ENCODE assay signal across 18 mouse cellular contexts in the genomic region with DNA sequence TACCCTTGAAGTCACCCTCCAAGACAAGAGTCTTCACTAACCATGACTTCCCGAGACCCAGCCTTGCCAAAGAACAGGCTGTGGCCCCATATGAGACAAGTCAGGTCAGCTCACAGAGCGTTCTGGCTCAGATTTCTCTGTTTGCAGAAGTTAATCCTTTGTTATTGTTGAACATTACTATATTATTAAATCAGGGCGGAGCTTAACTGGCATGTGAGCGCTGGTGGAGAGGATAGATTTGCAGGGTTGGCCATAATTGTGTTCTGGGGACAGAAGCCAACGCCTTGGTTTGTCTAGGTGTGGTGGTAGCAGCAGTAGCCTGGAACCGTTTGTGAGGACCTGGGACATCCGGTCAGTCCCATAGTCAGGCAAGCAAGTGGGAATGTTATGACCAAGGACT. TPM values are rescaled to one million over a fixed set of nuclear protein-coding genes. Genes with fewer than 3 reads are reported as not detected.
A peak's percentile ranks its signal among the peaks of the same experiment; 100 is the strongest.
DNase-seq lines count a peak whose midpoint lies in the region; ATAC-seq and TF ChIP-seq lines count a peak whose summit lies in the region.
"Had no signal": no experiment of that assay in that cellular context is flagged by ENCODE, and none has a peak within 500 bp of the region (broad histone marks: within the 10 kb centered on the region; RNA-seq: fewer than 3 reads in every experiment).

No protein-coding gene starts in this region.

- no peaks in the 10 kb centered on the region for H3K4me1 ChIP-seq in embryonic facial prominence, embryonic 14.5 days (ENCODE audit: control insufficient read depth, insufficient read depth, low read length)
- H3K4me1 ChIP-seq in stomach, embryonic 14.5 days (ENCODE audit: control insufficient read depth, insufficient read depth, low read length) = 0 out of 2 replicates have a peak, but pooled peaks cover 8% of the 10 kb centered on the region
- 0 out of 2 replicates have a peak, but pooled peaks cover 2% of the 10 kb centered on the region for H3K4me1 ChIP-seq in midbrain, embryonic 14.5 days (ENCODE audit: control insufficient read depth, insufficient read depth, low read length)
- peaks cover 12% of the 10 kb centered on the region for H3K4me1 ChIP-seq in midbrain, embryonic 10.5 days

- no peak overlapping the region for H3K4me2 ChIP-seq in embryonic facial prominence, embryonic 14.5 days (ENCODE audit: low read depth, low read length)
- no peak overlapping the region for H3K4me2 ChIP-seq in stomach, embryonic 14.5 days (replicated peaks; ENCODE audit: low read depth, low read length)
- no peak overlapping the region for H3K4me2 ChIP-seq in midbrain, embryonic 14.5 days (ENCODE audit: low read length)
- H3K4me2 ChIP-seq: forebrain, embryonic 12.5 days; hindbrain, embryonic 12.5 days had no signal

- no peak overlapping the region for H3K4me3 ChIP-seq in gastrocnemius, adult 2 months
- H3K4me3 ChIP-seq in embryonic facial prominence, embryonic 14.5 days (ENCODE audit: low read depth, low read length) = no peak overlapping the region
- H3K4me3 ChIP-seq in stomach, embryonic 14.5 days (ENCODE audit: low read depth, low read length) = no peak overlapping the region
- H3K4me3 ChIP-seq in midbrain, embryonic 14.5 days (replicated peaks; ENCODE audit: low read depth, low read length) = no peak overlapping the region
- H3K4me3 ChIP-seq in midbrain, embryonic 10.5 days = no peak overlapping the region
- H3K4me3 ChIP-seq: forebrain, embryonic 12.5 days; hindbrain, embryonic 12.5 days had no signal

- DNase-seq in gastrocnemius, adult 2 months = no peak
- DNase-seq in gastrocnemius, postnatal 4 days (ENCODE audit: low spot score in 2 of 2) = no peak
- DNase-seq in embryonic facial prominence, embryonic 14.5 days (ENCODE audit: low spot score) = peak; percentile 45
- DNase-seq in midbrain, embryonic 14.5 days = no peak
- no peak for DNase-seq in midbrain, embryonic 10.5 days (ENCODE audit: low spot score)
- DNase-seq in left cerebral cortex, postnatal 36 days (ENCODE audit: low spot score in 2 of 2) = no peak
- DNase-seq: adrenal gland, postnatal 14 days; cerebellum, adult 18-20 months; cerebellum, adult 9-11 months; cerebellum, postnatal 36 days had no signal

- TF ChIP-seq CTCF in gastrocnemius, adult 2 months (IDR thresholded peaks at IDR 0.05) = no peak

- H3K27ac ChIP-seq in gastrocnemius, adult 2 months = peak overlapping the region; percentile 54
- no peak overlapping the region for H3K27ac ChIP-seq in embryonic facial prominence, embryonic 14.5 days (replicated peaks; ENCODE audit: low read depth, low read length)
- H3K27ac ChIP-seq in stomach, embryonic 14.5 days (ENCODE audit: low read length) = peak overlapping the region; percentile 58; the same call in 1 of the 2 replicates
- no peak overlapping the region for H3K27ac ChIP-seq in midbrain, embryonic 14.5 days (replicated peaks; ENCODE audit: low read depth, low read length)
- no peak overlapping the region for H3K27ac ChIP-seq in midbrain, embryonic 10.5 days (replicated peaks)
- H3K27ac ChIP-seq: forebrain, embryonic 12.5 days; hindbrain, embryonic 12.5 days had no signal

- no peaks in the 10 kb centered on the region for H3K27me3 ChIP-seq in embryonic facial prominence, embryonic 14.5 days (replicated peaks; ENCODE audit: control insufficient read depth, insufficient read depth, low read length)
- H3K27me3 ChIP-seq in stomach, embryonic 14.5 days (ENCODE audit: control insufficient read depth, insufficient read depth, low read length) = no peaks in the 10 kb centered on the region
- no peaks in the 10 kb centered on the region for H3K27me3 ChIP-seq in midbrain, embryonic 14.5 days (ENCODE audit: control insufficient read depth, insufficient read depth, low read length)
- H3K27me3 ChIP-seq in midbrain, embryonic 10.5 days (ENCODE audit: low read depth, poor library complexity, severe bottlenecking) = no peaks in the 10 kb centered on the region
- H3K27me3 ChIP-seq: forebrain, embryonic 12.5 days; hindbrain, embryonic 12.5 days; Patski had no signal

- 77% methylated on average over 7 of the region's 7 CpGs for WGBS in embryonic facial prominence, embryonic 14.5 days
- WGBS in stomach, embryonic 14.5 days = 52% methylated on average over 7 of the region's 7 CpGs
- 90% methylated on average over 7 of the region's 7 CpGs for whole genome bisulfite sequencing in midbrain, embryonic 14.5 days
- 88% methylated on average over 7 of the region's 7 CpGs for WGBS in midbrain, embryonic 10.5 days

- no peaks in the 10 kb centered on the region for H3K36me3 ChIP-seq in embryonic facial prominence, embryonic 14.5 days (ENCODE audit: control insufficient read depth, insufficient read depth, low read length)
- no peaks in the 10 kb centered on the region for H3K36me3 ChIP-seq in stomach, embryonic 14.5 days (ENCODE audit: control insufficient read depth, insufficient read depth, low read length)
- no peaks in the 10 kb centered on the region for H3K36me3 ChIP-seq in midbrain, embryonic 14.5 days (ENCODE audit: control insufficient read depth, insufficient read depth, low read length)
- H3K36me3 ChIP-seq in midbrain, embryonic 10.5 days = no peaks in the 10 kb centered on the region
- H3K36me3 ChIP-seq: forebrain, embryonic 12.5 days; hindbrain, embryonic 12.5 days had no signal

- no peak for ATAC-seq in embryonic facial prominence, embryonic 14.5 days (ENCODE audit: low read depth)
- peak; percentile 59; the same call in 1 of the 2 replicates for ATAC-seq in stomach, embryonic 14.5 days (ENCODE audit: insufficient number of reproducible peaks, insufficient read depth, low FRiP score, low read depth)
- no peak for ATAC-seq in midbrain, embryonic 14.5 days (ENCODE audit: low FRiP score, low TSS enrichment)
- ATAC-seq: activated CD4-positive, CD25-positive, alpha-beta regulatory T cell, adult 4 months; forebrain, embryonic 16.5 days; hindbrain, embryonic 16.5 days; Patski had no signal

- H3K9me3 ChIP-seq in embryonic facial prominence, embryonic 14.5 days (ENCODE audit: control insufficient read depth, low read length) = no peaks in the 10 kb centered on the region
- H3K9me3 ChIP-seq in stomach, embryonic 14.5 days (ENCODE audit: control insufficient read depth, low read depth, low read length) = no peaks in the 10 kb centered on the region
- H3K9me3 ChIP-seq in midbrain, embryonic 14.5 days (ENCODE audit: control insufficient read depth, low read length) = no peaks in the 10 kb centered on the region
- H3K9me3 ChIP-seq in midbrain, embryonic 10.5 days (replicated peaks) = no peaks in the 10 kb centered on the region
- H3K9me3 ChIP-seq: forebrain, embryonic 12.5 days; hindbrain, embryonic 12.5 days had no signal

- intact Hi-C loops in gastrocnemius, adult 2 months (cut with DNase I) = no loop called here
- intact Hi-C loops in left cerebral cortex, postnatal 36 days (cut with DNase I) = no loop called here

- H3K9ac ChIP-seq in embryonic facial prominence, embryonic 14.5 days (ENCODE audit: low read depth, low read length) = no peak overlapping the region
- no peak overlapping the region for H3K9ac ChIP-seq in stomach, embryonic 14.5 days (replicated peaks; ENCODE audit: low read depth, low read length)
- no peak overlapping the region for H3K9ac ChIP-seq in midbrain, embryonic 14.5 days (replicated peaks; ENCODE audit: low read length)
- H3K9ac ChIP-seq: forebrain, embryonic 12.5 days; hindbrain, embryonic 12.5 days had no signal

RNA-seq across cellular contexts. Expression of a gene that starts 26.5 kb away (rescaled TPM):
- total RNA-seq in gastrocnemius, adult 2 months (2021) = 100 to 1,000 TPM in 1 of 2 experiments, 10 to 100 TPM in 1; 96.6 to 127 TPM
- total RNA-seq in gastrocnemius, postnatal 4 days (2021) = 10 to 100 TPM; 51.0 to 57.3 TPM
- 10.9 and 14.3 TPM in 2 replicates for polyA plus RNA-seq in embryonic facial prominence, embryonic 14.5 days (2014; fragmentation: Nextera tagmentation; extraction: Ambion mirVana)
- polyA plus RNA-seq in stomach, embryonic 14.5 days (2014; fragmentation: Nextera tagmentation; extraction: Ambion mirVana) = 8.4 and 9.5 TPM in 2 replicates
- 4.8 and 9.8 TPM in 2 replicates for polyA plus RNA-seq in midbrain, embryonic 14.5 days (2014; fragmentation: Nextera tagmentation; extraction: Ambion mirVana)
- 2.0 and 3.0 TPM in 2 replicates for polyA plus RNA-seq in midbrain, embryonic 10.5 days (2016; fragmentation: Nextera tagmentation; extraction: Ambion mirVana)
- 10 to 100 TPM; 82.2 to 94.0 TPM for total RNA-seq in left cerebral cortex, postnatal 36 days (2021)
- total RNA-seq: MEL had no signal

Comparison
In these comparisons a context has a peak if more than half of its experiments do, and no peak if none do; other contexts are left out.
1. H3K27ac ChIP-seq: peak in gastrocnemius, adult 2 months (single experiment) and stomach, embryonic 14.5 days (single experiment); none in embryonic facial prominence, embryonic 14.5 days (single experiment), midbrain, embryonic 14.5 days (single experiment) and midbrain, embryonic 10.5 days (single experiment).